Mouse (Mus musculus): Measurements from ENCODE around the gene Zfp618. TPM values are rescaled to one million over a fixed set of nuclear protein-coding genes. Genes with fewer than 3 reads are reported as not detected.

The Zfp618 gene
- polyA plus RNA-seq, 1 experiment from 2014 or later = 23.3 TPM

DNA sequence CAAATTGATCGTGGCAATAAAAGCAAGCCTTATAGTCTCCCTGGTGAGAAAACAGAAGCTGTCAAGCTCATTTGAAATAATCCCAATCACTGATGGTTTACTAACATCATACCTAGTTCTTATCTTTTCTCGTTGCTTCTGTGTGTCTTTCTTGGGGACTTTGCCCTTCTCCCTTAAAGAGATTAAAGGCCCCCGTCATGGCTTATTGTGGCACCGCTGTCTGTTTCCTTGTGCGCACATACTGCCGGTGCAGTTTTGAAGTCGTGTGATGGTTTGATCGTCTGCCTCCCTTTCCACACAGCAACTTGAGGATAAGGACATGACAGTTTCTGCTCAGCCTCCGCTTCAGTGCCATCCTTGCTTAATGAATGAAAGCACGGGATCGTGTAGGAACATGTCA lies 135.1 kb downstream of the Zfp618 start:
- Histone ChIP-seq H3K4me1 (replicated peaks; ENCODE audit: control insufficient read depth, insufficient read depth, low read length) (no peaks in the 10 kb centered on the region), H3K4me2 (ENCODE audit: low read length) (no peak overlapping the region), H3K27me3 (replicated peaks; ENCODE audit: control insufficient read depth, insufficient read depth, low read length) (no peaks in the 10 kb centered on the region), H3K4me3 (ENCODE audit: low read depth, low read length) (no peak overlapping the region), H3K9ac (ENCODE audit: low read length) (no peak overlapping the region), H3K36me3 (ENCODE audit: control insufficient read depth, insufficient read depth, low read length) (peaks cover 54% of the 10 kb centered on the region), H3K9me3 (ENCODE audit: control insufficient read depth, low read length) (no peaks in the 10 kb centered on the region), H3K27ac (ENCODE audit: low read depth) (no peak overlapping the region)
- 75% methylated on average over 11 of the region's 11 CpGs for WGBS
- no peak for DNase-seq (ENCODE audit: low spot score)
- no peak for ATAC-seq (replicated peaks; ENCODE audit: low FRiP score, low TSS enrichment, low read depth)

- ATAC-seq (replicated peaks; ENCODE audit: low FRiP score, low TSS enrichment, low read depth) = no peak
- Histone ChIP-seq H3K27me3 (replicated peaks; ENCODE audit: control insufficient read depth, insufficient read depth, low read length) (no peaks in the 10 kb centered on the region), H3K9ac (ENCODE audit: low read length) (no peak overlapping the region), H3K36me3 (ENCODE audit: control insufficient read depth, insufficient read depth, low read length) (peaks cover 50% of the 10 kb centered on the region), H3K4me3 (ENCODE audit: low read depth, low read length) (no peak overlapping the region), H3K27ac (ENCODE audit: low read depth) (no peak overlapping the region), H3K4me2 (ENCODE audit: low read length) (no peak overlapping the region), H3K9me3 (ENCODE audit: control insufficient read depth, low read length) (no peaks in the 10 kb centered on the region), H3K4me1 (replicated peaks; ENCODE audit: control insufficient read depth, insufficient read depth, low read length) (no peaks in the 10 kb centered on the region)
- DNase-seq (ENCODE audit: low spot score) = no peak
- 88% methylated on average over 4 of the region's 4 CpGs for WGBS
Measured at GRCm38 (mm10) chr4:63102025-63102424, 136.7 kb downstream of the Zfp618 start.

DNA sequence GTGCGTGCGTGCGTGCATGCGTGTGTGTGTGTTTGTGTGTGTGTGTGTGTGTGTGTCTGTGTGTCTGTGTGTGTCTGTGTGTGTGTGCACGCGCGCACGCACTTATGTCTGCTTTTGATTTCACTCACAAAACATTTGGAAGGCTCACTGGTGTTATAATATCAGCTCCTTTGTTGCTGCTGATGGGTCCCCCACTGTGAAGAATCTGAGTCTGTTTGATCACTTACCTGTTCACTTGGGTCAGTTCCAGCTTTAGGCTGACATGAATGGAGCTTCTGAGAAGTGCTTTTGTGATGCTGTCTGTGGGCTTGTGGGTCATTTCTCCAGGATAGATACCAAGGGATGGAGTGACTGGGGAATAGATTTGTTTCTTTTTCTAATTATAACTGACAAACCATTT lies 140.3 kb downstream of the Zfp618 start:
- H3K4me1 ChIP-seq (replicated peaks; ENCODE audit: control insufficient read depth, insufficient read depth, low read length) = no peaks in the 10 kb centered on the region
- WGBS = 97% methylated on average over 8 of the region's 8 CpGs
- H3K9me3 ChIP-seq (ENCODE audit: control insufficient read depth, low read length) = no peaks in the 10 kb centered on the region
- no peak for DNase-seq (ENCODE audit: low spot score)
- no peak overlapping the region for H3K27ac ChIP-seq (ENCODE audit: low read depth)
- H3K27me3 ChIP-seq (replicated peaks; ENCODE audit: control insufficient read depth, insufficient read depth, low read length) = no peaks in the 10 kb centered on the region
- no peak for ATAC-seq (replicated peaks; ENCODE audit: low FRiP score, low TSS enrichment, low read depth)
- H3K9ac ChIP-seq (ENCODE audit: low read length) = no peak overlapping the region
- H3K36me3 ChIP-seq (ENCODE audit: control insufficient read depth, insufficient read depth, low read length) = peaks cover 38% of the 10 kb centered on the region
- H3K4me2 ChIP-seq (ENCODE audit: low read length) = no peak overlapping the region
- no peak overlapping the region for H3K4me3 ChIP-seq (ENCODE audit: low read depth, low read length)

DNA sequence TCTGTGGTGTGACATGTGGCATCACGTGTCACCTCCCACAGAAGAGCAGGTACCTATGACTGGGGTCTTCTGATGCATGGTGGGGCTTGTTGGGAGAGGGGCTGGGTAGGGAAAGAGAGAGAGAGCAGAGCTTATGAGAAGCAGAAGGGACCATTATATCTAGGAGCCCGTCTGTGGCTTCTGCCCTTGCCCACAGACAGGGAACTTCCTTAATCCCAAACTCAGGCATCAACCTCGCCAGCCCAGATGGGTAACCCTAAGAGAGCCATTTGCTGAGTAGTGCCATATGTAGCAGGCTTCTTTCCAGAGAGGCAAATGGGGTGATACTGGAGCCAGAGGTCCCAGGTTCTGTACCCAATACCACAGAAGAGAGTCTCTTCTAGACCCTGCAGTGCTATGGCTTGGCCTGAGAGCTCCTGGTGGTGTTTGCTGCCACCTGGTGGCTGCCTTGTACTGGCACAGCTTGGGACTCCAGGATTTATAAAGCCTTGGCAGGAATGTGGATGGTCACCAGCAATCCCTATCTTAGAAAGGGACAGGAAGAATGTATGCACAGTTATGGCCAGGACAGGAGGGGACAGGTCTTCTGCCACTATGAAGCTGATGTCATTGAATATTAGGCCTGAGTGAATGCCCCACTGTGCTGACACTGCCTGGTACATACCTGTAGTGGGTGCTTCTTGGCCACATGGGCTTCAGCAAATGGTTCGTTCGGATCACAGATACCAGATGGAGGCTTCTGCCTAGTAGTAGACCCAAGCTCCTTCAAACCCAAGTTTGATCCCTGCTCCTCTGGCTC lies 153.5 kb downstream of the Zfp618 start:
- WGBS = 86% methylated on average over 5 of the region's 5 CpGs
- peak; percentile 84 for ATAC-seq (replicated peaks; ENCODE audit: low FRiP score, low TSS enrichment, low read depth)
- Histone ChIP-seq H3K4me2 (ENCODE audit: low read length) (no peak overlapping the region), H3K27ac (ENCODE audit: low read depth) (no peak overlapping the region), H3K9ac (ENCODE audit: low read length) (no peak overlapping the region), H3K27me3 (replicated peaks; ENCODE audit: control insufficient read depth, insufficient read depth, low read length) (no peaks in the 10 kb centered on the region), H3K4me1 (replicated peaks; ENCODE audit: control insufficient read depth, insufficient read depth, low read length) (no peaks in the 10 kb centered on the region), H3K4me3 (ENCODE audit: low read depth, low read length) (no peak overlapping the region), H3K9me3 (ENCODE audit: control insufficient read depth, low read length) (peaks cover 5% of the 10 kb centered on the region; the same call in 1 of the 2 replicates), H3K36me3 (ENCODE audit: control insufficient read depth, insufficient read depth, low read length) (peaks cover 62% of the 10 kb centered on the region)
- DNase-seq (ENCODE audit: low spot score) = peak; percentile 91

DNA sequence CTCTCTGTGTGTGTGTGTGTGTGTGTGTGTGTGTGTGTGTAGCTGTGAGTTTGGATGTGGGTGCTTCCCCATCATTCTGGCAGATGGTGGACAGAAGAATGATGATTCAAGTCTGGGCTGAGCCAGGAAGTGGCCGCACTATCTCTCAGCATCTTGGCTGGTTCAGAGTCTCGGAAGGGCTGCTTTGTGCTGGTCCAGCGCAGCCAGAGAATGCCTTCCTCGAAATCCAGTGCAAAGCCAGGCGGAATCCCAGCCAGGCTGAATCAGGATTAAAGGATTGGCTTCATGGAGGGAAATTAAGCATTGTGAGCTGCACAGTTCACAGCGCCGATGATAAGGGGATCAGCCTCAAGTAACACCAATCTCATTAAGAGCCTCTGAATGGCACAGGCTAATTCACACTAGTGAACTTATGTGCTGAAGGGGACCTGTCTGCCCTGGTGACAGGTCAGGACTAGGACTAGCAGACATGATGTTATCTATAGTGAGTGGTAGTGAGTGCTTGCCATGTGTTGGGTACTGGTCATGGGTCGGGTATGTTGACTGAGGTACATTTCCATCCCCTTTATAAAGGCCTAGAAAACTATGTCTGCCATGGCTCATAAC lies 159.6 kb downstream of the Zfp618 start:
- no peak for DNase-seq (ENCODE audit: low spot score)
- no peak for ATAC-seq (replicated peaks; ENCODE audit: low FRiP score, low TSS enrichment, low read depth)
- Histone ChIP-seq H3K4me2 (ENCODE audit: low read length) (no peak overlapping the region), H3K4me3 (ENCODE audit: low read depth, low read length) (no peak overlapping the region), H3K9ac (ENCODE audit: low read length) (no peak overlapping the region), H3K9me3 (ENCODE audit: control insufficient read depth, low read length) (peaks cover 5% of the 10 kb centered on the region; the same call in 1 of the 2 replicates), H3K27me3 (replicated peaks; ENCODE audit: control insufficient read depth, insufficient read depth, low read length) (no peaks in the 10 kb centered on the region), H3K4me1 (replicated peaks; ENCODE audit: control insufficient read depth, insufficient read depth, low read length) (no peaks in the 10 kb centered on the region), H3K27ac (ENCODE audit: low read depth) (no peak overlapping the region), H3K36me3 (ENCODE audit: control insufficient read depth, insufficient read depth, low read length) (peaks cover 44% of the 10 kb centered on the region)
- WGBS = 86% methylated on average over 8 of the region's 8 CpGs

- Histone ChIP-seq H3K36me3 (ENCODE audit: control insufficient read depth, insufficient read depth, low read length) (peaks cover 54% of the 10 kb centered on the region), H3K9me3 (ENCODE audit: control insufficient read depth, low read length) (no peaks in the 10 kb centered on the region), H3K27ac (ENCODE audit: low read depth) (no peak overlapping the region), H3K4me3 (ENCODE audit: low read depth, low read length) (no peak overlapping the region), H3K4me2 (ENCODE audit: low read length) (no peak overlapping the region), H3K9ac (ENCODE audit: low read length) (no peak overlapping the region), H3K4me1 (replicated peaks; ENCODE audit: control insufficient read depth, insufficient read depth, low read length) (no peaks in the 10 kb centered on the region), H3K27me3 (replicated peaks; ENCODE audit: control insufficient read depth, insufficient read depth, low read length) (no peaks in the 10 kb centered on the region)
- ATAC-seq (replicated peaks; ENCODE audit: low FRiP score, low TSS enrichment, low read depth) = no peak
- WGBS = 93% methylated on average over 5 of the region's 5 CpGs
- no peak for DNase-seq (ENCODE audit: low spot score)
Measured at GRCm38 (mm10) chr4:63129891-63130624, 164.7 kb downstream of the Zfp618 start.

GRCm38 (mm10) chr4:63147268-63147667 lies 181.9 kb downstream of the Zfp618 start:
- DNase-seq (ENCODE audit: low spot score) (no peak), ATAC-seq (replicated peaks; ENCODE audit: low FRiP score, low TSS enrichment, low read depth) (no peak)
- Histone ChIP-seq H3K36me3 (ENCODE audit: control insufficient read depth, insufficient read depth, low read length) (no peaks in the 10 kb centered on the region), H3K27ac (ENCODE audit: low read depth) (no peak overlapping the region), H3K9me3 (ENCODE audit: control insufficient read depth, low read length) (no peaks in the 10 kb centered on the region; the same call in 1 of the 2 replicates), H3K4me3 (ENCODE audit: low read depth, low read length) (no peak overlapping the region), H3K27me3 (replicated peaks; ENCODE audit: control insufficient read depth, insufficient read depth, low read length) (no peaks in the 10 kb centered on the region), H3K9ac (ENCODE audit: low read length) (no peak overlapping the region), H3K4me1 (replicated peaks; ENCODE audit: control insufficient read depth, insufficient read depth, low read length) (no peaks in the 10 kb centered on the region), H3K4me2 (ENCODE audit: low read length) (no peak overlapping the region)
- 91% methylated on average over 6 of the region's 6 CpGs for WGBS

DNA sequence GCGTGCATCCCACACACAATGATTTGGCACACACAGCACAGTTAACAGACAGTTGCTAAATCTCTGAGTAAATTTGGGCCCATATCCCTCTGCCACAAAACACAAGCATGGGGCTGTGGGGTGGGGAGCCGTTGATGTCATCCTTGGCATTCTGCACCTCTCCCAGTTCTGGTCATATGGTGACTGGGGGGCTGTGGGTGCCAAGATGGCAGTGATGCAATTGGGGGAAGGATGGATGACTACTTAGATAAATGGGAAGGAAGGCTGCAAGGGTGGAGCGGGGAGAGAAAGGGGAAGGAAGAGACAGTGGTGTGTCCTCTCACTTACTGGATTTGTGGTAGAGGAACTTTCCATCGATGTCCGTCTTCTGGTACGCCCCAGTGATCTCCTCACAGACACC lies 185.8 kb downstream of the Zfp618 start:
- H3K9me3 ChIP-seq (ENCODE audit: control insufficient read depth, low read length) = no peaks in the 10 kb centered on the region; the same call in 1 of the 2 replicates
- no peak overlapping the region for H3K4me3 ChIP-seq (ENCODE audit: low read depth, low read length)
- H3K36me3 ChIP-seq (ENCODE audit: control insufficient read depth, insufficient read depth, low read length) = no peaks in the 10 kb centered on the region
- no peak overlapping the region for H3K9ac ChIP-seq (ENCODE audit: low read length)
- no peak overlapping the region for H3K27ac ChIP-seq (ENCODE audit: low read depth)
- H3K4me1 ChIP-seq (replicated peaks; ENCODE audit: control insufficient read depth, insufficient read depth, low read length) = no peaks in the 10 kb centered on the region
- DNase-seq (ENCODE audit: low spot score) (no peak), ATAC-seq (replicated peaks; ENCODE audit: low FRiP score, low TSS enrichment, low read depth) (no peak)
- no peak overlapping the region for H3K4me2 ChIP-seq (ENCODE audit: low read length)
- WGBS = 95% methylated on average over 6 of the region's 6 CpGs
- no peaks in the 10 kb centered on the region for H3K27me3 ChIP-seq (replicated peaks; ENCODE audit: control insufficient read depth, insufficient read depth, low read length)
